Mouse (Mus musculus) spleen, embryonic (tissue): ENCODE measurements around the gene Tmco1.

Experiments
- CTCF ChIA-PET: fragments of 350-600 bp; sonication (Branson Sonifier 250); formaldehyde crosslinking; loops from one replicate; lab custom pipeline; 2022; lab: Charles Lee

Gene Tmco1

GRCm38 (mm10) chr1:167283441-167284257, 24.5 kb upstream of the Tmco1 start:
- CTCF ChIA-PET = interaction anchor here (0.5 to 1.0 kb wide), 2 partner anchors 14 to 63 kb away, joined by 3 to 4 read pairs; no protein-coding TSS in a partner anchor

GRCm38 (mm10) chr1:167284258-167284836, 23.8 kb upstream of the Tmco1 start:
- CTCF ChIA-PET = interaction anchor here (1.0 kb wide), 1 partner anchor 63 kb away, joined by 4 read pairs; no protein-coding TSS in a partner anchor

GRCm38 (mm10) chr1:167284837-167285319, 23.3 kb upstream of the Tmco1 start:
- CTCF ChIA-PET = no interaction called here

- CTCF ChIA-PET = no interaction called here
These were observed 23.0 kb upstream of the Tmco1 start, which contains the start of gene Uck2 for GRCm38 (mm10) chr1:167285320-167285355. TSS of gene Uck2 (minus strand) at chr1:167285320.

GRCm38 (mm10) chr1:167285356-167285755, 22.8 kb upstream of the Tmco1 start:
- CTCF ChIA-PET = no interaction called here

GRCm38 (mm10) chr1:167287156-167287555, 21.0 kb upstream of the Tmco1 start:
- CTCF ChIA-PET = no interaction called here

- CTCF ChIA-PET = no interaction called here
These were observed 19.3 kb upstream of the Tmco1 start for GRCm38 (mm10) chr1:167288665-167289538.

- CTCF ChIA-PET = no interaction called here
These were observed 18.5 kb upstream of the Tmco1 start for GRCm38 (mm10) chr1:167289567-167290262.

- CTCF ChIA-PET = no interaction called here
These were observed 17.9 kb upstream of the Tmco1 start for GRCm38 (mm10) chr1:167290263-167290592.

- CTCF ChIA-PET = no interaction called here
These were observed 16.6 kb upstream of the Tmco1 start for GRCm38 (mm10) chr1:167291610-167292009.

- CTCF ChIA-PET = no interaction called here
These were observed 15.7 kb upstream of the Tmco1 start for GRCm38 (mm10) chr1:167292447-167292846.

GRCm38 (mm10) chr1:167295679-167296402, 12.3 kb upstream of the Tmco1 start:
- CTCF ChIA-PET = no interaction called here

- CTCF ChIA-PET = no interaction called here
These were observed 8.1 kb upstream of the Tmco1 start for GRCm38 (mm10) chr1:167300122-167300521.

- CTCF ChIA-PET = interaction anchor here (0.5 to 0.7 kb wide), 5 partner anchors 11 to 945 kb away, joined by 3 to 12 read pairs (median 6); no protein-coding TSS in a partner anchor
These were observed 2.6 kb upstream of the Tmco1 start for GRCm38 (mm10) chr1:167305501-167306137.

GRCm38 (mm10) chr1:167306451-167307240, 1.5 kb upstream of the Tmco1 start:
- CTCF ChIA-PET = interaction anchor here (1.1 to 1.5 kb wide), 2 partner anchors 65 to 86 kb away, joined by 3 read pairs; no protein-coding TSS in a partner anchor

GRCm38 (mm10) chr1:167307674-167308073, 504 bp upstream of the Tmco1 start:
- CTCF ChIA-PET = interaction anchor here (1.1 to 1.5 kb wide), 2 partner anchors 66 to 87 kb away, joined by 3 read pairs; no protein-coding TSS in a partner anchor

GRCm38 (mm10) chr1:167312367-167312766, 4.2 kb downstream of the Tmco1 start:
- CTCF ChIA-PET = no interaction called here

- CTCF ChIA-PET = no interaction called here
These were observed 5.0 kb downstream of the Tmco1 start for GRCm38 (mm10) chr1:167313220-167313619.

- CTCF ChIA-PET = no interaction called here
These were observed 13.5 kb downstream of the Tmco1 start for GRCm38 (mm10) chr1:167321691-167322090.

GRCm38 (mm10) chr1:167328776-167329175, 20.6 kb downstream of the Tmco1 start:
- CTCF ChIA-PET = no interaction called here
